Mouse (Mus musculus) adrenal gland, adult 18-20 months (tissue): ENCODE results near the gene Zfp609. TPM values are rescaled to one million over a fixed set of nuclear protein-coding genes. Genes with fewer than 3 reads are reported as not detected.
A peak's percentile ranks its signal among the peaks of the same experiment; 100 is the strongest.

Source experiments
- DNase-seq, 2 experiments: peaks; one replicate each; pipeline ENCODE4 v3.0.0; 2021 to 2022; ENCODE audit warnings: low spot score in 2 of 2
- long read RNA-seq, 2 experiments: library from polyadenylated mRNA; stranded (forward); transcript quantifications; one replicate each; pipeline ENCODE4 v2.0.0; 2021
- total RNA-seq, 2 experiments: library from RNA; stranded (reverse); gene quantifications; 1 replicate in 1 of 2; 2 replicates in 1 of 2; pipeline ENCODE4 v1.2.3; 2021

The Zfp609 gene
- 10 to 100 TPM; 19.6 to 24.4 TPM for total RNA-seq
- long read RNA-seq, experiment 1, partial matches to known transcripts: 0 of 1 reads
- long read RNA-seq, experiment 1, other reads (novel, unspliced or antisense): 1 of 1 reads
- long read RNA-seq, experiment 2, partial matches to known transcripts: 5 of 6 reads
- long read RNA-seq, experiment 2, other reads (novel, unspliced or antisense): 1 of 6 reads

DNA sequence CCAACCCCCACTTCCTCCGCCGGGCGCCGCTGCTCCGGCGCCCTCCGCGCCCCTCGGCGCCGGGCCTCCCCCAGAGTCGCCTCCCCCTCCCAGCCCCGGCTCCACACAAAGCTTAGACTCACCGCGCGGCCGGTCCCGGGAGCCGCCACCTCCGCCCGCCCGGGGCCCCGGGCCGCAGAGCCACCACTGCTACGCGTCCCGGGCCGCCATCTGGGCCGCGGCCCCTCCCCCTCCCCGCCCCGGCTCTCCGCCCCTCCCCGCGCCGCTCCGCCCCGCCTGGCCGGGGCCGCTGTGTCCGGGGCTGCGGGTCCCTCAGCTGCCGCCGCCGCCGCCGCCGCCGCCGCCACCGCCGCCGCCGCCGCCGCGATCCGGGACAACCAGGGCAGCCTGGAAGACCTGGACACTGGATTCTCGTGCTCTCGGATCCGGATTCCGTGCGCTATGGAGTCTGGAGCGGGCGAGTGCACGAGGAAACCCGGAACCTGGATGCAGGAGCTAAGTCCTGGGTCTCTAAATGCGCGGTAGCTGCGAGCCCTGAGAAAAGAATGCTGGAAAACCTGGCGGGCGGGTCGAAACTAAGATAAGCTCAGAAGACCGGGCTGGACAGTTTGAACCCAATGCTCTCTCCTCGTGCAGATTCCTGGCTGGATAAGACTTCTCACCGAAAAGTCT is at the start of gene Zfp609:
Gene Zfp609, minus strand, starts transcription at position 221 of the 672 bp plus-strand sequence.
- peak; percentile 95 to 97 for DNase-seq

DNA sequence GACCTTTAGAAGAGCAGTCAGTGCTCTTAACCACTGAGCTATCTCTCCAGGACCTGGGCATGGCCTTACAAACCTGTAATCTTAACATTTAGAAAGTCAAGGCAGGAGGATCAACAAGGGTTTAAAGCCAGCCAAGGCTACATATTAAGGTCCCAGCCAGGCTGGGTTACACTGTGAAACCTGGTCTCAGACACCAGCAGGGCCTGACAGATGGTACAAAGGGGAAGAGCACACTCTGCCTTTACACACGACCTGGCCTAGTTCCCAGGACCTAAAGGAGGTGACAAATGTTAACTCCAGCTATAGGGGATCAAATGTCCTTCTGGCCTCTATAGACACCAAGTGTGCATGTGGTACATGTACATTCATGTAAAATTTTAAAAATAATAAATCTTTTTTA is 32.3 kb upstream of the Zfp609 start:
- DNase-seq: no peak

DNA sequence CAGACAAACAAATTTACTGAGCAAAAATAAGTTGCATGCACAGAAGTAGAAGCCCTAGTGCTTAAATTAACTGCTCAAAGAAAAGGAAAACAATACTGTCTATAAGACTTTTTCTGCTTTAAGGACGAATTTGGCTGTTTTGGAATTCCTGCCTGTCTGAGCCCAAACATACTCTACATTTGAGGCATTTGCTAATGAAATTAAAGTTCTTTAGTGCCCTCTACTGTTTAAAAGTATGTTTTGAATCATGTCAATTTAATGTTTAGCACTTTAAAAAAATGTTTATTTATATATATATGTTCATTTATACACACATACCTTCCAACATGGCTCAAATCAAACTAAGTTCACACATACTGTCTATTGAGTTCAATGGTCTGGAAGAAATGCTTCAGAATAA is 22.8 kb upstream of the Zfp609 start:
- DNase-seq: no peak

- no peak for DNase-seq
These were observed 20.8 kb upstream of the Zfp609 start for GRCm38 (mm10) chr9:65848154-65848553.

DNA sequence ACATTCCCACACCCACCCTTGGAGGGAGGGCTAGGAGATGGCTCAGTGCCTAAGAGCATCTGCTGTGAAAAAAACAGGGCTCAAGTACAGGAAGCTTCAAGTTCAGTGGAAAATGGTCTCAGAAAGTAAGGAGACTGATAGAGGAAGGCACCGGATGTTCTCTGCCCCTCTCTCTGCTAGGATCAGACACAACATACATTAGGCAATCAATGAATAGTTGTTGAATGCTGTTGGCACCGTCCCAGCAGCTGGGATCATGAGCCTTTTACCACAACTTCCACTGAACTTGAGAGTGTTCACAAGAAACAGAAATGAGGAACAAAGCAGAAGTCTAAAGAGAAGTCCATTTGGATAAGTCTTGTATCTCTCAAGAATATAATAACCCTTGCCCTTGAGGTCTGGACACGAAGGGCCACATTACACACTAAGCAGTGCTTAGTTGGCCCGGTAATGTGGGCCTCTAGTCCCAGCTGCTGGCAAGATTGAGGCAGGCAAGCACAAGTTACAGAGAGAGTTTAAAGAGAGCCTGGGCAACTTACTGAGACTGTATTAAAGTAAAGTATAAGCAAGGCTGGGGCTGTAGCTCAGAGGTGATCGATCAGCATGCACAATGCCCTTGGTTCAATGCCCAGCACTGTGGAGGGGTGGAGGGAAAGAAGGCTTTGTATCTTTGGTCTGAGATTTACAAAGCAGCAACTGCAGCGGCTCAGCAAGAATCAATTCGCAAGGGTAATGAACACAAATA is 17.2 kb upstream of the Zfp609 start:
- peak in 1 of 2 experiments; percentile 33 for DNase-seq

GRCm38 (mm10) chr9:65839841-65840240 is 12.5 kb upstream of the Zfp609 start:
- DNase-seq: no peak

GRCm38 (mm10) chr9:65836916-65837315 is 9.6 kb upstream of the Zfp609 start:
- no peak for DNase-seq

- no peak for DNase-seq
These were observed 7.4 kb upstream of the Zfp609 start for GRCm38 (mm10) chr9:65834628-65835354.

DNA sequence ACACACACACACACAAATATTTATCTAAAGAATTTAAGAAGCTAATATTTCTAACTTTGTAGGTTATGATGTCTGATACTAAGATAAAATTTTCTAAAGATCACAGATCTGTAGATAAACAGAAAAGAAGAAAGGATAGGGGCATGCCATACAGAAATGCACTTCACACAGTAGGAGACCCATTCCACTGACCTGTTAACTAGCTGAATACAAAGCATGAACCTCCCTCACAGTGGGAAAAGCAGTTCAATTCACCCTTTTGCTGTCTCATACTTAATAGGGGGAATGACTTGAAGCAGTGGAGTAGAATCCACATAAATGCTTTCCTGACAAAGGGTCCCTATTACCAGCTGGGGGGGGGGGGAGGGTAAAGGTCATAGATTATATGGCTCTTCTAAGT is 6.3 kb upstream of the Zfp609 start:
- DNase-seq: no peak

DNA sequence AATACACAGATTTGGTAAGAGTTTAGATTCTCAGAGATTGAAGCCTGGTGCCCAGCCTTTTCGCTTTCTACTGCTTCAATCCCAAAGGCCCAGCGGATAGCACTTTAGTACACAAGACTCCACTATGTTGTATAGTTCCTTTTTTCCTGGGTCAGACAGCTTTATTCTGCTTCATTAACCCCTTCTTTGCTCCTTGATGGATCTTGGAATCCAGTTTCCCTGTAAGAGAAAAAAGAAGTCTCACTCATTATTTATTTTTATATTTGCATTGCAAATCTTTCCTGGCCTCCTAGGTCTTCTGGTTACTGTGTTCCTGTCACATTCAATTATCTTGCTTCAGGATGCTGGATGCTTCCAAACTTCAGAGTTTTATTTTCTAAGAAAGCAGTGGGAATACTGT is 5.9 kb upstream of the Zfp609 start:
- no peak for DNase-seq

- no peak for DNase-seq
These were observed 4.7 kb upstream of the Zfp609 start for GRCm38 (mm10) chr9:65832041-65832440.

DNA sequence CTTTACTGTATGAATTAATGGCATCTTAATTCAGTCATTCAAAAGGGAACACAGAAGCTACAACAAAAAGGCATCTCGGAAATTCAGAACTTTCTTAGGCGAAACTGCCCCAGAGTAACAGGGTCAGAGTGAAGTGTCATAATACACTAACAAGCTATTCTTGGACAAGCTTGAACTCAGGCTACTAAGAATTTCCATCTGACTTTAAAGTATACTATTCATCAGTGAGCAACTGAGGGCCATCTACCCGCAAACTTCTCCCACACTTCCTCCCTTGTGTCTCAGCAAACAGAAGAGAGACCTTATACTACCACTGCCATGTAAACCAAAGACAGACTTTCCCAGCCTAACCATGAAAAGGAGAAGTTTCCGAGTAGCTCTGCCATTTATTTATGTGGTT is 3.8 kb upstream of the Zfp609 start:
- DNase-seq: no peak

- no peak for DNase-seq
These were observed 2.9 kb upstream of the Zfp609 start for GRCm38 (mm10) chr9:65830255-65830654.

DNA sequence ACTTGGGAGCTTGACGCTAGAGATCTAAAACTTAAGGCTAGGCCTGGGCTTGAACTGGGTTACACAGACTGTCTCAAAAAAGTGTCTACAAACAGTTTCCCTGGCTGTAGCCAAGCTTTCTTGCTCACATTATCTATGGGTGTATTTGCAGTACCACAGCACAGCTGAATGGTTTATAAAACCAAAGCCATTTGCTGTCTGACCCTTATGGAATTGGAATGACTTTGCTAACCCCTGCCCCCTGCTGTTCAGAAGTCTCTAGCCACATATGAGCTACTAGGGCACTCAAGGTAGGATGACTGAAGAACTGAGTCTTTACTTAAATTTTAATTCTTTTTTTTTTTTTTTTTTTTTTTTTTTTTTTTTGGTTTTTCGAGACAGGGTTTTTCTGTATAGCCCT is 2.0 kb upstream of the Zfp609 start:
- DNase-seq: peak; percentile 33 to 39

GRCm38 (mm10) chr9:65828511-65828910 is 1.1 kb upstream of the Zfp609 start:
- no peak for DNase-seq

- DNase-seq: no peak
These were observed 646 bp upstream of the Zfp609 start for GRCm38 (mm10) chr9:65828016-65828403.

GRCm38 (mm10) chr9:65826588-65827343 is 598 bp downstream of the Zfp609 start:
- peak in 1 of 2 experiments; percentile 48 for DNase-seq

- DNase-seq: peak in 1 of 2 experiments; percentile 32
These were observed 1.2 kb downstream of the Zfp609 start for GRCm38 (mm10) chr9:65826226-65826587.

DNA sequence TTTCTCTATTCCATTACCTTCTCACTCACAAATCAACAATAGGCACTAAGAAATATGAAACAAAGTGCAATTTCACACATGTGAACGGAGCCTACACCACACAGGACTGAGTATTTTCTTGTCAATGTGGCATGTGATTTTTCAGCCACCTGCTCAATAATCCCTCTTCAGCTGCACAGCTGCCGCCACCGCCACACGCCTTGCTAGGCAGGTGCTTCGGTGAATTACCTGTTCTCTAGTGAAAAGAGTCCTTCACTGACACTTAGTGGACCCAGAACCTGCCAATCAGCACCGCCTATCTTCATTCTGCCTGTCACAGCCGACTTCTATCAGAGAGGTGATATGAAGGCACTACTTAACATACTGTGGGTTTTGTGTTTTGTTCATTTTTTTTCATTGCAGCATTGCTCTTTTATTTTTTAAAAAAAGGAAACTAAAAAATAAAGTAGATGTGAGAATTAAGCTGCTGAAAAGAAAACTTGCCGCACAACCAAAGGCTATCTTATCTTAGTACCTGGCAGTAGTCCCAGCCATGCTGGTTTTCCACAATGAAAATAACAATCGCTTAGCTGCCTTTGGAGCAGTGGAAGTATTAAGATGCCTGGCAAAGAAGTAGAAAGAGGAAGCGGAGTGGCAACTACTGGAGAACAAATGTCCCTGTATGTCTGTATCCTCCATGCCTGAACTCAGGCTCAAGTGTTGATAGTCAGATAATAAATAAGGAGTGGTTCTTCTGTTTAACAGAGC is 3.5 kb downstream of the Zfp609 start:
- DNase-seq: no peak

GRCm38 (mm10) chr9:65822011-65822410 is 5.4 kb downstream of the Zfp609 start:
- no peak for DNase-seq
